Mouse (Mus musculus): ENCODE data around the gene Kcnj3. TPM values are rescaled to one million over a fixed set of nuclear protein-coding genes. Genes with fewer than 3 reads are reported as not detected.

Gene Kcnj3
- polyA plus RNA-seq, 1 experiment from 2014 or later, result 0.14 TPM

DNA sequence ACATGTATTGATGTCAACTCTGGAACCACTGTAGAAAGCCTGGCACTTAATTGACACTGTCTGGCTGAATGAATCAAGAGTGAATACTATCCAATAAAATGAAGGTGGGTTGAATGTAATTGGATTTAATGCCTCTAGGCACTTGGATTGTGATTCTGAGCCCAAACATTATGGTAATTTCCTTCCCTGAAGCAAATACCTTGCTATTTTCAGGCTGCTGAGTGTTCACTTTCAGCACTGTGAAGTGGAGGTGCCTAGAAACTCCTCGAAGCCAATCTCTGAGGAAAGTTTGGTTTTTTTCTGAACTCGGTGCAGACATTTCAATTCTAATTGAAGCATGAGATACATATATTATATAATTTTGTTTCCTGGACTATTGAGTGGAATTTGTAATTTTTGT, 99.2 kb downstream of the Kcnj3 start:
- no peak for ATAC-seq

DNA sequence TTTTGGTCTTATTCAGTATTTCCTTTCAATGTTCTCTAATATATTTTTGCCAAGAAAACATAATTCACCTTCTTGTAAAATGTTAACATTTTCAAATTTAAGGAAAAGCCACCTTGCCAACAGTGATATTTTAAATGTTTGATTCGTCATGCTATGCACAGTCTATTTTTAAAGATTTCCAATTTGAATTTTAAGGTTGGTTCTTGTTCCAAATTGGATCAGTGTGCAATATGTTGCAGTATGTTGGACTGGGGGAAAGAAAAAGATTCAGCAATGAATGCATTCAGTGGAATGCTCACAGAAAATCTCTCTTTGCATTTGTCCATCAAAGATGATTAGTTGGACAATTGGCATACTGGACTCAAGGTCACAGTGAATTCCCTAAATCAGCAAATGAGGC, 99.7 kb downstream of the Kcnj3 start:
- Histone ChIP-seq H3K27ac (no peak overlapping the region), H3K9ac (no peak overlapping the region), H3K4me1 (no peaks in the 10 kb centered on the region), H3K9me3 (replicated peaks) (no peaks in the 10 kb centered on the region), H3K4me3 (no peak overlapping the region), H3K36me3 (no peaks in the 10 kb centered on the region), H3K4me2 (no peak overlapping the region), H3K27me3 (replicated peaks) (no peaks in the 10 kb centered on the region)
- no peak for ATAC-seq
- WGBS (ENCODE audit: insufficient replicate concordance), result 55% methylated on average over 1 of the region's 1 CpGs

More for the DNA sequence above, 99.2 kb downstream of the Kcnj3 start:
- Histone ChIP-seq H3K9me3 (replicated peaks) (no peaks in the 10 kb centered on the region), H3K4me3 (no peak overlapping the region), H3K27ac (no peak overlapping the region), H3K4me2 (no peak overlapping the region), H3K36me3 (no peaks in the 10 kb centered on the region), H3K9ac (no peak overlapping the region), H3K27me3 (replicated peaks) (no peaks in the 10 kb centered on the region), H3K4me1 (no peaks in the 10 kb centered on the region)
- 72% methylated on average over 2 of the region's 2 CpGs for WGBS (ENCODE audit: insufficient replicate concordance)

DNA sequence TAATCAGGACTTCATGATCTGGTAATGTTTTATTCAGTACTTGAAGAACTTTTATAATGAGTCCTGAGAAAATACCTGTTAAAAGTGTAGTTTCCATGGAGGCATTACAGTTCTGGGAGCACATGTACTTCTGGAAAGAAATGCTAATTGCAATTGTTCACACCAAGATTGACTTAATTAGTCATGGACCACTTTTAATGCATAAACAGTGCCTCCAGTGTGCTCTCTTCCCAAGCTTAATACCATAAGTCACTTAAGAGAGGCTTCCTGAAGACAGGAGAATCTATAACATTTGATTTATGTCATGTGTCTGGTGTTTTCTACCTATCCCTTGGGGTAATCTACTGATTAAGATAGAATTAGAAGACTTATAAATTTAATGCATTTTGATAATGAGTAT, 111.8 kb downstream of the Kcnj3 start:
- no peak for ATAC-seq
- Histone ChIP-seq H3K4me3 (no peak overlapping the region), H3K4me2 (no peak overlapping the region), H3K9me3 (replicated peaks) (no peaks in the 10 kb centered on the region), H3K4me1 (no peaks in the 10 kb centered on the region), H3K36me3 (no peaks in the 10 kb centered on the region), H3K9ac (no peak overlapping the region), H3K27ac (no peak overlapping the region), H3K27me3 (replicated peaks) (no peaks in the 10 kb centered on the region)

DNA sequence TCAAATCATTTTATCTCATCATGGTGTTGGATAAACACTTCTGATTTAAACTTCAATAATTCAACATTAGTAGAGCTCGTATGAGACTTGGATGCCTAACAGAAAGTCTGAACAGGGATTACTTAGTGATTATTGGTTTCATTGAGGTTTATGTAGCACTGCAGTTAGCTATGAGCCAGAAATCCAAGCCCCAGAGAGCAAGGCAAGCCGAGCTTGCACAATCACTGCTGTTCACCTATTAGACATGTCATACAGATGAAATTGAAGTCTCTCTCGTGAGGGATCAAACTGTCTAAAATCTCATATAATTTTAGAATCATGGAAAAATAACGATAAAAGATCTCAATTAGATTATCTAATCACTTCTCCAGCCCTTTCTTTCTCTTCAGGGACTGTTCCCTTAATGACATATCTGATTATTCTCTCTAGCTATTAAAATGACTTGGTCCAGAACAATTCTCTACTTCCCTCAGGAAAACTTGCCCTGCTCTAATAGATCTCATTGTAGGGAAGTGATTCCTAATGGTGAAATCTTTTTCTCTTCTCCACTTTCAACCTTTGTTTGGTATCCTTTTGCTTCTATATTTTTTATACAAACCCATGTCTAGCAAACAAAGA, 122.7 kb downstream of the Kcnj3 start:
- Histone ChIP-seq H3K36me3 (no peaks in the 10 kb centered on the region), H3K27ac (no peak overlapping the region), H3K4me2 (no peak overlapping the region), H3K9ac (no peak overlapping the region), H3K4me1 (no peaks in the 10 kb centered on the region), H3K9me3 (replicated peaks) (no peaks in the 10 kb centered on the region), H3K27me3 (replicated peaks) (no peaks in the 10 kb centered on the region), H3K4me3 (no peak overlapping the region)
- 53% methylated on average over 4 of the region's 4 CpGs for whole genome bisulfite sequencing (ENCODE audit: insufficient replicate concordance)
- no peak for ATAC-seq

DNA sequence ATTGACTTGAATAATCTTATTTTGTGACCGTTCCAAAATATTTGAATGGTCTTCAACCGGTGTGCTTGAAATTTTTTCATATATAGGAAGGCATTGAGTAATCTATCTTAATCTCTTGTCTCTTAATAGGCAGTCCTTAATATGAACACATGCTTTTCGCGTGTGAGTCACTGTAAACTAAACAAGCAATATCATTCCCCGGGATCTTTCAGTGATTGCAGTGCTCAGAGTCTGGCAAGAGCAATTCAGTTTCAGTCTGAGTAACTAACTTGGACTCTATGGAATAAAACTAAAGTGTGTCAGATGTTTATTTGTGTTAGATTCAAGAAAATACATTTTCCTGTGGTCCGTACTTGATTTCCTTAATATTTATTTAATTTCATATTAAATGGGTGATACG, 133.5 kb downstream of the Kcnj3 start:
- Histone ChIP-seq H3K4me1 (no peaks in the 10 kb centered on the region), H3K4me3 (no peak overlapping the region), H3K36me3 (no peaks in the 10 kb centered on the region), H3K9ac (no peak overlapping the region), H3K27ac (no peak overlapping the region), H3K4me2 (no peak overlapping the region), H3K27me3 (replicated peaks) (no peaks in the 10 kb centered on the region), H3K9me3 (replicated peaks) (no peaks in the 10 kb centered on the region)
- WGBS (ENCODE audit: insufficient replicate concordance), result 73% methylated on average over 7 of the region's 7 CpGs
- no peak for ATAC-seq

DNA sequence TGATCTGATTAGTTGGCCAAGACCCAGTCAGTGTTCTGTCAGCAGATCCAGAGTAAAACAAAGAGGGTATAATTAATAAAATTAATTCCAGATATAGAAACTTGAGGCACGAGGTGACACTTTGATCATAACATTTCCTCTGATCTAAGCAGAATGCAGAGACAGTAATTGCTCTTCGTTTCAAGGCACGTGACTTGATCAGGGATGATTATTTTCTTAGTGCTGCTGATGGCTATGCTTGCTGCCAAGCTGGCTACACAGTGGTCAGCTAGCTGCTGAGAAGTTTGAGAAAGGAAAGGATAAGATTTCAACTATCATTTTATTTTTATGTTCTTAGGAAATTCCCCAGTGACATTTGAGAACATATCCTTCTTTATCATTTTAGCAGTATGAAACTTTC, 135.7 kb downstream of the Kcnj3 start:
- no peak for ATAC-seq
- Histone ChIP-seq H3K27ac (no peak overlapping the region), H3K9ac (no peak overlapping the region), H3K9me3 (replicated peaks) (no peaks in the 10 kb centered on the region), H3K27me3 (replicated peaks) (no peaks in the 10 kb centered on the region), H3K4me1 (no peaks in the 10 kb centered on the region), H3K4me2 (no peak overlapping the region), H3K36me3 (no peaks in the 10 kb centered on the region), H3K4me3 (no peak overlapping the region)
- WGBS (ENCODE audit: insufficient replicate concordance), result 62% methylated on average over 3 of the region's 3 CpGs

DNA sequence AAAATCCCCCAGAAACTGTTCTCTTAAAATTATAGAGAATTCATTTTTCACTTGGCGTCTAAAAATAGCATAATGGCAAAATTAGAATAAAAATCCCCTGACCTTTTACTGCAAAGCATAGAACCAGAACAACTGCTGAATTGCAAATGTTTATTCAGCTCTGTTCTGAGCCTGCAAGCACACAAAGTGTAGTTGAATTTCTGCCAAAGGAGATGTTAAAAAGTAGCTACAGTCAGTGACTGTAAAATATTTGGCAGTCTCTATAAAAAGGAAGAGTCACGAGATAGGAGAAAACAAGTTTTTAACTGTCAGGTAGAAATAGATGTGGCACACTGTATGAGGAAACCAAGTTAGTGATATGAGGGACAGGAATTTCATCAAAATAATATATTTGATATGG, 144.5 kb downstream of the Kcnj3 start:
- H3K4me2 ChIP-seq, result no peak overlapping the region
- H3K4me1 ChIP-seq, result no peaks in the 10 kb centered on the region
- H3K36me3 ChIP-seq, result no peaks in the 10 kb centered on the region
- ATAC-seq, result no peak
- H3K27ac ChIP-seq, result no peak overlapping the region
- H3K9ac ChIP-seq, result no peak overlapping the region
- H3K9me3 ChIP-seq (replicated peaks), result no peaks in the 10 kb centered on the region
- 74% methylated on average over 2 of the region's 2 CpGs for WGBS (ENCODE audit: insufficient replicate concordance)
- no peak overlapping the region for H3K4me3 ChIP-seq
- H3K27me3 ChIP-seq (replicated peaks), result no peaks in the 10 kb centered on the region

DNA sequence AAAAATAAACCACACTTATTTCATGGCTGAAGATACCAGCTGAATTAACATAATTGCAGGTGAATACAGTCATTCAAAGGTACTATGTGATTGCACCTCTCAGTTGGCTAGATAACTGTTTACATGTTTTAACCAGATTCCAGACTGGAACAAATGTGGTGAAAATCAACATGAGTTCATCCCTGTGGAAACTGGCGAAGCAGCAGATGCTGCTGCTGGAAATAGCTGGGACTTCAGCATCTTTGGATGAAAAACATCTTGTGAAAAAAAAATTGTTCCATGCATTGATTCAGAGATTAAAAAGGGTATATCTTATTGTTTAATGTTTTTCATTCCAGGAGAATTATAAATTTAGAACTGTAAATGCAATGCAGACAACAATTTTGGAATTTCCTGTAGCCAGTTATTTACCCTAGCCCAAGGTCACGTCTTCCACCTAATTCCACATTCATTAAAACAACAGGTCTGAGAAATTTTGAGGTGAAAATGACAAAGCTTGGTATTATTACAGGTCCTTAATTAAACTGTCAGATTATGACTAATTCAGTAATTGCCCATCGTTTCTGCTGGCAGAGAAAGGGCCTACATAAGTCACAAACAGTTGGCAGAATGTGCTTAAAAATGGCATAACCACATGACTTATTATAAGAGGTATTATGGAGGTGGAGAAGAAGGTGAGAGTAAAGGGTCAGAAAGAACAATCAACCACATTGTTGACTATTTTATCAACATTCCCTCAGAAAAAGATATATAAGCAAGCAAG, 155.6 kb downstream of the Kcnj3 start:
- H3K27ac ChIP-seq, result no peak overlapping the region
- no peak for ATAC-seq
- H3K4me3 ChIP-seq, result no peak overlapping the region
- H3K4me1 ChIP-seq, result no peaks in the 10 kb centered on the region
- H3K4me2 ChIP-seq, result no peak overlapping the region
- no peaks in the 10 kb centered on the region for H3K36me3 ChIP-seq
- no peak overlapping the region for H3K9ac ChIP-seq
- no peaks in the 10 kb centered on the region for H3K27me3 ChIP-seq (replicated peaks)
- no peaks in the 10 kb centered on the region for H3K9me3 ChIP-seq (replicated peaks)
- 58% methylated on average over 3 of the region's 3 CpGs for WGBS (ENCODE audit: insufficient replicate concordance)

Measured in liver, embryonic 12.5 days (tissue).